Mouse (Mus musculus): ENCODE results near the gene Taar8b.
"Not testable (repeated sequence)": the region's sequence is repeated elsewhere in the genome, so short reads cannot be mapped to it uniquely, and the experiment has no call there.

Gene Taar8b

GRCm38 (mm10) chr10:24092194-24092593 is at the start of gene Taar8b:
Gene Taar8b, minus strand, starts transcription at chr10:24092294.
- DNase-seq (ENCODE audit: low read depth in 2 of 2, low spot score in 2 of 2), result no peak

GRCm38 (mm10) chr10:24138623-24139261 is 46.6 kb upstream of the Taar8b start:
- no peak for DNase-seq (ENCODE audit: low read depth in 2 of 2, low spot score in 2 of 2)

GRCm38 (mm10) chr10:24134071-24134645 is 42.1 kb upstream of the Taar8b start:
- no peak for DNase-seq (ENCODE audit: low read depth in 2 of 2, low spot score in 2 of 2)

GRCm38 (mm10) chr10:24133132-24133531 is 41.0 kb upstream of the Taar8b start:
- no peak for DNase-seq (ENCODE audit: low read depth in 2 of 2, low spot score in 2 of 2)

- no peak for DNase-seq (ENCODE audit: low read depth in 2 of 2, low spot score in 2 of 2)
Measured at GRCm38 (mm10) chr10:24132273-24132672, 40.2 kb upstream of the Taar8b start.

- peak; percentile 55 to 60 for DNase-seq (ENCODE audit: low read depth in 2 of 2, low spot score in 2 of 2)
Measured at GRCm38 (mm10) chr10:24131451-24132262, 39.6 kb upstream of the Taar8b start.

- peak in 1 of 2 experiments; percentile 8 for DNase-seq (ENCODE audit: low read depth in 2 of 2, low spot score in 2 of 2)
Measured at GRCm38 (mm10) chr10:24111116-24111778, 19.2 kb upstream of the Taar8b start.

- DNase-seq (ENCODE audit: low read depth in 2 of 2, low spot score in 2 of 2), result not testable (repeated sequence)
Measured at GRCm38 (mm10) chr10:24109434-24109833, 17.3 kb upstream of the Taar8b start, which contains the start of gene Taar9. Gene Taar9, minus strand, starts transcription at chr10:24109534.

GRCm38 (mm10) chr10:24108236-24108635 is 16.1 kb upstream of the Taar8b start:
- DNase-seq (ENCODE audit: low read depth in 2 of 2, low spot score in 2 of 2), result no peak

GRCm38 (mm10) chr10:24107747-24108146 is 15.7 kb upstream of the Taar8b start:
- DNase-seq (ENCODE audit: low read depth in 2 of 2, low spot score in 2 of 2), result no peak

- DNase-seq (ENCODE audit: low read depth in 2 of 2, low spot score in 2 of 2), result not testable (repeated sequence)
Measured at GRCm38 (mm10) chr10:24103299-24103698, 11.2 kb upstream of the Taar8b start.

- DNase-seq (ENCODE audit: low read depth in 2 of 2, low spot score in 2 of 2), result not testable (repeated sequence)
Measured at GRCm38 (mm10) chr10:24101812-24102211, 9.7 kb upstream of the Taar8b start, which contains the start of gene Taar8c. Gene Taar8c, minus strand, starts transcription at chr10:24101912.

GRCm38 (mm10) chr10:24097010-24097409 is 4.9 kb upstream of the Taar8b start:
- not testable (repeated sequence) for DNase-seq (ENCODE audit: low read depth in 2 of 2, low spot score in 2 of 2)

GRCm38 (mm10) chr10:24087168-24087567 is 4.9 kb downstream of the Taar8b start:
- no peak for DNase-seq (ENCODE audit: low read depth in 2 of 2, low spot score in 2 of 2)

GRCm38 (mm10) chr10:24086555-24086954 is 5.5 kb downstream of the Taar8b start:
- no peak for DNase-seq (ENCODE audit: low read depth in 2 of 2, low spot score in 2 of 2)

GRCm38 (mm10) chr10:24085936-24086335 is 6.2 kb downstream of the Taar8b start:
- no peak for DNase-seq (ENCODE audit: low read depth in 2 of 2, low spot score in 2 of 2)

- DNase-seq (ENCODE audit: low read depth in 2 of 2, low spot score in 2 of 2), result no peak
Measured at GRCm38 (mm10) chr10:24080166-24080565, 11.9 kb downstream of the Taar8b start.

GRCm38 (mm10) chr10:24076200-24076599 is 15.9 kb downstream of the Taar8b start, which contains the start of gene Taar8a:
Gene Taar8a, plus strand, starts transcription at chr10:24076500.
- not testable (repeated sequence) for DNase-seq (ENCODE audit: low read depth in 2 of 2, low spot score in 2 of 2)

GRCm38 (mm10) chr10:24074751-24075150 is 17.3 kb downstream of the Taar8b start:
- DNase-seq (ENCODE audit: low read depth in 2 of 2, low spot score in 2 of 2), result not testable (repeated sequence)

GRCm38 (mm10) chr10:24058986-24059385 is 33.1 kb downstream of the Taar8b start:
- no peak for DNase-seq (ENCODE audit: low read depth in 2 of 2, low spot score in 2 of 2)

- DNase-seq (ENCODE audit: low read depth in 2 of 2, low spot score in 2 of 2), result no peak
Measured at GRCm38 (mm10) chr10:24052039-24052438, 40.1 kb downstream of the Taar8b start.

Measured in CD8-positive naive resting alpha-beta T cell, adult 2 months (primary cell).